Mouse (Mus musculus) ovary, postnatal 36 days (tissue): ENCODE data around the gene Aff3.

Experiments used
- DNase-seq: peaks from one replicate; pipeline ENCODE4 v3.0.0; 2022; ENCODE audit warnings: low spot score, mixed read lengths

The Aff3 gene

DNA sequence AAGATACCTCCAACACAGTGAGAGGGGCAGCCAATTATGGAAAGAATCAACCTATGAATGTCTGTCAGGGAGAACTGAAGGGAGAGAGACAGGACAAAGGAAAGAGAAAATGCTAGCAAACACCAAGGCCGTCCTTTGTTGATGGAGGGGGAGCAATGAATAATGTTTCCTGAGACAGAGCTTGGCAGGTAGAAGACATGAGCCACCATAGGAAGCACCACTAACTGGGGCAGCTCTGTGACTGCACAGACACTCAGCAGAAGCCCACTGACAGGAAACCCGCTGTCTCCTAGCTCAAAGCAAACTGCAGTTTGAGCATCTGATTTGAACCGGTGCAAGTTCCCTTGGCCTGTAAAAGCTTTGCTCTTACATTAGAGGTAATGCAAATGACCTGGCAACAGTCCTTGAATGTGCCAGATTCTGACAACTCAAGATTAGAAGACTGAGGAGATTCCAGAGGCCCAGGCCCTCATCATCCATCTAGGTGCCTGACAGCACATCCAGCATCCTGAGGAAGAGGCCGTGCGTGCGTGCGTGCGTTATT lies 176.0 kb downstream of the Aff3 start:
- no peak for DNase-seq

GRCm38 (mm10) chr1:38487884-38488283 lies 176.9 kb downstream of the Aff3 start:
- DNase-seq: no peak

DNA sequence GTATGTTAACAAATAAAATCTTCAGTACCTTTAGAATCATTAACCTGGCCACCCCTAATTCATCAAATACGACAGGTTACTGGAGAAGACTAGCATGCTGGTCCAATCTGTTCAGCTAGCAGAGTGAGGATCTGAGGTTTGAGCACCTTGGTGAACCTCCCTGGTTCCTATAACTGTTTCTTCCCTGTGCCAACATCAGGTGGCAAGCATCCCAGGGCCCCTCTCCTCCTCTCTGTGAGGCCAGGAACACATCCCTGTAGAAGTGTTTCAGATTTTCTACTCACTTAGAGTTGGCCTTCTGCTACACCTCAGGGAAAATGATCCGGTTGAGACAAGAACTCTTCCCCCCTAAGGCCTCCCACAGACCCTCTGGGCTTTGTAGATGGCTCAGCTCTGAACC lies 181.6 kb downstream of the Aff3 start:
- no peak for DNase-seq

DNA sequence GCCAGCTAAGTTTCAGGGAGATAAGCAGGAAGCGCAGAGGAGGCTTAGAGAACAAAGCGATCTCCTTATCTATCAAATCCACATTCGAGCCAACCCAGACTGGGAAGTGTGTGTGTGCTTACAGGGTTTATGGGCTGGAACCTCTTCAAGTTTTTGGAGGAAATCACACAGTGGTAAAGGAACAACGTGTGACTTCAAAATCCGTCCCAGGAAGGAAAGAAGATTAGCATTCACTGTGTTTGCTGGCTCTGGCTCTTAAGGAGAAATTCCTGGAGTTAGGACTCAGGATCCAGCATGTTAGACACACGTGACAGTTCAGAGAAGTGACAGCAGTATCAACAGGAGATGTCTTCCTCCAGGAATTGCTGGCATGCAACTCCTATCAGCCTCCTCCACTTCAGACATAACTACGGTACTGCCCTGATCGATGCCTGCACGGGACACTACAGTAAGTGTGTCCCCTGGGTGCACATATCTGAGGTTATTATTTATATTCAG lies 186.5 kb downstream of the Aff3 start:
- no peak for DNase-seq

DNA sequence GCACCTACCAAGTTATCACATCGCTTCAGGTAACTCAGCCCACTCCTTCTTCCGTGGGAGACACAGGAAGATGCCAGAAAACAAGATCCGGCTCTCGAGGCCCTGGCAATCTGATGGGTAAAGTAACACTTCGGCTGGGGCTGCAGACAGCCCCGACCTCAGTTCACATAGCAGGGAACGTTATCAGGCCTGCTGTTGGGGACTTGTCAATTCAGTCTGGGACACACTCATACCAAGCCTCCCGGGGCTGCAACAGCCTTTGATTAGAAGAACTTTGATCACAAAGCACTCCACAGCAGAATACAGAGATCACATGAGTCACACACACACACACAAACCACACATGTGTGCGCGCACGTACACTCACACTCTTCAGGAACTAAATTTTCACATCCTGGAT lies 193.9 kb downstream of the Aff3 start:
- DNase-seq: no peak

DNA sequence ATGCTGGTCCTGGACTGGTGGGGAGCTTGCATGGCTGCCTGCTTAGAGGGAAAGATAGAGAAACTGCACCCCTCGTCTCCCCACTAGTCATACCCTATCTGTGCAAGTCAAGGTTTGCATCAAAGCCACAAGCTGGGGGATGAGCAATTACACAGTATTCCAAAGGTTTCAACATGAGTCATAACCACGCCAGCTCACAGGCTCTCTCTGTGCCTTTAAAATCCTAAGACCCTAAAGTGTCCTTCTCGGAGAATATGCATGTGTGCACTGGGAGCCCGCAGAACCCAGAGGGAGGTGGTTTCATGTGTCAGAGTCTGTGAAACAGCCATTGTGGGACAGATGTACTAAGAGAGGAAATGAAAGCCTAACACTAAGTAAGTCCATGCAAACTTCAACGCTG lies 194.6 kb downstream of the Aff3 start:
- DNase-seq: no peak

DNA sequence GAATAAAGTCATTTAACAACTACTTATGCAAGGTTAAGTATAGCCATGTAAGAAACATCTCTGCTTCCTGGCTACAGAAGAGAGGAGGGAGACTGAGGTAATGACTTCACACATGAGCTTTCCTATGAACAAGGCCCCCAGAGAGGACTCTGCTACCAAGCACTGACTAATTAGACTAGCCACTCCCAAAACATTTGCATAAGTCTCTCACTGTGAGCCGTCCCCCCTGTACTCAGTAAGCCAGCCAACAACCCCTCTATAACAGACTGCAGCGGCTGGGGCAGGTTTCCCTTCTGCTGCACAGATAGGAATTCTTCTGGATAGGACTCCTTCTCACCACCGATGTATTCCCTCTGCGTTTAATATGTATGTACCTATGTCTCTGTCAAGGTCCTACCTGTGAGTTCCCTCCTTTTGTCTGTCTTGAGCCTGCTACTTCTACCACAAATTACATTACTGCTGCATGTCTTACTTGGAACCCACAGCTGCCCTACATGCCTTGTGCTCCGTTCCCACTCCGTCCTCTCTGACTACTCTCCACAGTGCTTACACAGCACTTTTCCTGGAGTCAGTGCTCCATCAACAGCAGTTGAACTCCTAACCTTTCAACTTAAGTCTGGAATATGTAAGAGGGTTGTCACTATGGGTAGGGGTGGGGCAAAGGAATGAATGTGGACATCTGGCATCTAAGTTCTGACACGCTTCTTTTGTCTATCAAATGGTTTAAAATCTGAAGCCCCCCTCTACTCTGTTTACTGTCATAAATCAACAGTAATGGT lies 197.3 kb downstream of the Aff3 start:
- DNase-seq: no peak

GRCm38 (mm10) chr1:38456719-38457269 lies 208.0 kb downstream of the Aff3 start:
- DNase-seq: no peak

DNA sequence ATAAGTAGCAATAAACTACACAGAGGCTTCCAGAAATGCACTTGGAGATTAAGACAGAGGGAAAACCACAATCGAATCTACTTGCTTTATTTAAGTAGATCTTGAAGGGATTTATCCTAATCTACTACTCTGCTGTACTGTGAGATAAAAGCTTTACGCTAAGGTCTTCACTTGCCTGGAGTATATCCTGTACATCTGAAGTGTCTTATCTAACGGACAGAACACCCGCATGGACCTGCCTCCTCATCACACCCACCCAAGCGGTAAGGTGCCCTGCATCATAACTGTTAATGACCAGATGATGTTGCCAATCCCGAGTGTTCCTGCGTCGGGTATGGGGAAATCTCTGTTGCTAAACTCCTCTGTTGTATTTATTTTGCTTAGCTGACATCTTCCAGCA lies 209.8 kb downstream of the Aff3 start:
- no peak for DNase-seq

- no peak for DNase-seq
Measured at GRCm38 (mm10) chr1:38451367-38451766, 213.4 kb downstream of the Aff3 start.

- peak; percentile 16 for DNase-seq
Measured at GRCm38 (mm10) chr1:38450677-38451076, 214.1 kb downstream of the Aff3 start.

GRCm38 (mm10) chr1:38449816-38450478 lies 214.8 kb downstream of the Aff3 start:
- no peak for DNase-seq

DNA sequence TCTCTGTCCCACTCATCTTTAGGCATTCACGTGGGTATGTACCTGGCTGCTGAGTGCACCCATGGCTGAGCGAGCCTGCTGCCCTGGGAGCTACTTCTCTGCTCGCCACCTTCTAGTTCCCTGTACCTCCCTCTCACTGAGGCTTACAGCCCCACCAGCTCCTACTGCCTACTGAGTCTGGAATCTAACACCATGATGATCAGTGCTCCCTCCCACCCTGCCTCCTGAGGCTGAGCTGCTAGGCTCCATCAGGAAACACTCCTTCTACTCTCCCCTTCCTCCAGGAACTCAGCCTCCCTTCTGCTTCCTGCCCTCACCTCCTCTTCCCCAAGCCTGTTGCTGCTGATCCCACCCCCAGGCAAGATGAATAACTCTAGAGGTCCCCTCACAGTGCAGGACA lies 215.9 kb downstream of the Aff3 start:
- DNase-seq: no peak

DNA sequence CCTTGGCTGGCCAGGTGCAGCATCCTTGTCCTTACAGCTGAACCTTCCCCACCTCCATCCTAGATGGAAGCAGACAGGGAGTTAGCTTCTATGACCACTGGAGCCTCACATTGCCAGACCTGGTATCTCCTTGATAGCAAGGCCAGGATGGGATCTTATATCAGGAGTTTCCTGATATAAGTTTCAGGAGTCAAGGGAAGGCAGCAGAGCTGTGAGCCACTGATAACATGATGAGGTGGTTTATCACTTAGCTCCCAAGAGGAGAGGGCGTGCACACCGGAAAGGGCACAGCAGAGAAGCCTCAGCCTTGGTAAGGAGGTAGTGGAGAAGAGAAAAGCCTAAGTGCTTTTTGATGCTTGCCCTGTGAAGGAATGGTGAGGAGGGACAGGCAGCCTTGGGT lies 217.2 kb downstream of the Aff3 start:
- no peak for DNase-seq

DNA sequence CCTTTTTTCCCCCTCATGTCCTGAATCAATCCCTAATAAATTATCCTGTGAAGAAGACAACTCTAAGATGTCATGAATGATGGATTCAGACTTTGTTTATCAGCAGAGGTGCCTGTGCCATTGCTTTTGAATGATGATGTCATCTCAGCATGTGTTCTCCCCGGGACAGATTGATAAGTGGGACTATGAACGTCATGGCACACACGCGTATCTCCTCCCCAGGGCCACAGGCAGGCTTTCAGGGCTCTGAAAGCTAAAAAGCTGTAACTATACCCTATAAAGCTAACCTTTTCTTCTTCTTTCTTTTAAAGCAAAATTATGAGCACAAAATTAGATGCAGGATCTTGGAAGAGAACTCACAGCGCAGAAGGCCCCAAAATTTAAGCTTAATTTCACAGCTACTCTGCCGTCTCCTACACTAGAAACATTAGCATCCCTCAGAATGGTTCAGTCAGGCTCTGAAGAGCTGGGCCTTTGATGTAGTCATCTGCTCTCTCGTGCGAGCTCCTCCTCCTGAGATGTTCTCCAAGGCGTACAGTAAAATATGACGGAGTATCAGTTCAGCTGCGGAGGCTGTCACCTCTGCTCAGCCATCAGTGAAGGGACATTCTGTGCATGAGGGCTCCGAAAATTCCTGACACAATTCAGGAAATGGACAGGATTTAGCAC lies 218.5 kb downstream of the Aff3 start:
- DNase-seq: no peak

DNA sequence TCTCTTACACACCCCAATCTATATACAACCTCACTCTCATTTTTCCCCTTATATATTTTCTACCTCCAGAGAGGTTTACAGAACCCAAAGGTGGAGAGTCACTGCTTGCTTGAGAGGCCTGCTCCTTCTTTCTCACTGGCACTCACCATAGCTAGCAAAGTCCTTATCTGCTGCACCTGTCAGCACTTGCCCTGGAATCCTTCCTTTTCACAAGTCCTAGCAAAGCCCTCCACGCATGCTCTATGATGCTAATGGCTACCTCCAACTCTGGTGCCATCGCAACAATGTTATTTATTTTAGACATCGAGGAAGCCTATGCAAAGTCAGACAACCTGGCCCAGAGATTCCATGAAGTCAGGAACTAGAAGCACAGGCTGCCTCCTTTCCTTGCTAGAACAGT lies 221.9 kb downstream of the Aff3 start:
- no peak for DNase-seq

DNA sequence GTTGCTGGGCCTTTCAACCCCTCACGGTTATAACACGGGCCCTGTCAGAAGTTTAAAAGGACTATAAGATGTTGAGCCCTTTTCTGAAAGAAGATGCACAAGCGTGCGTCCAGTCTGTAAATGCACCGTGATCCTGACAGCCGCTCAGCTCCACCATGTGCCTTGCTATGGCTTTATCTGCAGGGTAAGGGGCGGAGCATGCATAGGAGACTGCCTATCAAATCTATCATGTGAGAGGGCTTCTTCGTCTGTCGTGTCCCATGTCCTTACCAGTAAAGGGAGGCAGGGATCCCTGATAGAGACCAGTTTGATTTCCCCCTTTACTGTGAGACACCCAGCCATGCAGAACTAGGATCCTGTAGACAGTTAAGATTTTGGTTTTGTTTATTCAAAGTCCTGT lies 222.3 kb downstream of the Aff3 start:
- no peak for DNase-seq

DNA sequence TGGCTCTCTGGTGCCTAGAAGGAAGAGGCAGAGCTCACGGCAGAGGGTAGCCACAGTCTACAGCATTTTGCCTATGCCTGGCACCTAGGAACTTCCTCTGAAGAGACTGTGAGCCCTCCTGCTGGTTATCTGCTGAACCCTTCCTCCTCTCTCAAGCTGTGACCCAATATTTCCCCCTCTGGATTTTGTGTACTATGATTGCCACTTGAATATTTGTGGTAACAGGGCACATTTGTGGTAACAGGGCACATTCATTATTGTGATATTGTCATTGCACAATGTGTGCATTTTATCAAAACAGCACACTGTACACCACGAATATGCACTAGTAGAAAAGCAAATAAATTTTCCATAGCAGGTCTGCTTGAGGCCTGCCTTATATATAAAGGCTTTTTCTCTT lies 223.0 kb downstream of the Aff3 start:
- DNase-seq: no peak

DNA sequence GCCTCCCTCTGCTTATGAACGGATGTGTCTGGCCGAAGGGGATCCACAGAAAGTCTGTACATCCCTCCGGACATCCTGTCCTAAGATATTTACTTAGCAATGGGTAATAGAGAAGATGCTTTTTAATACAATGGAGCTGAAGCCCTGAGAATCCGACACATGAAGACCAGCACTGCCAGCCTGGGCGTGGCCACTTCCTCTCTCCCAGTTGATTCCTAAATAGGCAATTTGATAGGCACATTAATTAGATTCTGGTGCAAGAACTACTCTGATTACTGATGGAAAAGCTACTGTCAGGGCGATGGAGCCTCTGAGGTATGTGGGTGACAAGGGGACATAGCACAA lies 224.3 kb downstream of the Aff3 start:
- DNase-seq: no peak

GRCm38 (mm10) chr1:38439751-38440470 lies 224.8 kb downstream of the Aff3 start:
- DNase-seq: no peak

- DNase-seq: no peak
Measured at GRCm38 (mm10) chr1:38438447-38438846, 226.3 kb downstream of the Aff3 start.

GRCm38 (mm10) chr1:38437671-38438070 lies 227.1 kb downstream of the Aff3 start:
- no peak for DNase-seq
